Mouse (Mus musculus): ENCODE measurements around the gene Cpox. TPM values are rescaled to one million over a fixed set of nuclear protein-coding genes. Genes with fewer than 3 reads are reported as not detected.

Cpox gene
- total RNA-seq, 2 experiments from 2014 or later = 45.4 to 53.0 TPM

DNA sequence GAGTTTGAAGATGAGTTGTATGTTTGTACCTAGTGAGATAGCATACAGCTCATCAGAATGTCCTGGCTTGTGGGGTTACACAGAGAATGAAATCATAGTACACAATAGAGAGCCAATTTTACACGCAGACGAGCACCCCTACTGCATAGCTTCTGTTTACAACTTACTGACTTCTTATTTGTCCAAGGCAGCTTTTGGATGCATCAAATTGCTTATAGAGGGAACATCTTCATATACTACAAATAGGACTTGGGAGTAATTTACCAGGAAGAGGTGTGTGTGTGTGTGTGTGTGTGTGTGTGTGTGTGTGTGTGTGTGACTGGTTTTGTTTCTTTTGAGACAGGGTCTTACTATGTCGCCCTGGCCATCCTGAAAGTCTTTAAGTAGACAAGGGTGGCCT is 1.5 kb upstream of the Cpox start:
- DNase-seq (ENCODE audit: low spot score in 2 of 2) = no peak

- no peak for DNase-seq (ENCODE audit: low spot score in 2 of 2)
Observed at GRCm38 (mm10) chr16:58669264-58669663, 828 bp upstream of the Cpox start.

DNA sequence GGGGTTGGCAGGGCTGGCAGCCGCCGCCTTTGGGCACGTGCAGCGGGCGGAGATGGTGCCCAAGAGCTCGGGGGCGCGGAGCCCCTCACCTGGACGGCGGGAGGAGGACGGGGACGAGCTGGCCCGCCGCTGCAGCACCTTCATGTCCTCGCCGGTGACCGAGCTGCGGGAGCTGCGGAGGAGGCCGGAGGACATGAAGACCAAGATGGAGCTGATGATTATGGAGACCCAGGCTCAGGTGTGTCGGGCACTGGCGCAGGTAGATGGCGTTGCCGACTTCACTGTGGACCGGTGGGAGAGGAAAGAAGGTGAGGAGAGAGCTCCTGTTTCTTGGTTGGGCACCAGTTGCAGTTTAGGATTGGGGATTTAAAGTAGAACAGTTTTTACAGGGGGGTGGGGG is 551 bp downstream of the Cpox start:
- no peak for DNase-seq (ENCODE audit: low spot score in 2 of 2)

DNA sequence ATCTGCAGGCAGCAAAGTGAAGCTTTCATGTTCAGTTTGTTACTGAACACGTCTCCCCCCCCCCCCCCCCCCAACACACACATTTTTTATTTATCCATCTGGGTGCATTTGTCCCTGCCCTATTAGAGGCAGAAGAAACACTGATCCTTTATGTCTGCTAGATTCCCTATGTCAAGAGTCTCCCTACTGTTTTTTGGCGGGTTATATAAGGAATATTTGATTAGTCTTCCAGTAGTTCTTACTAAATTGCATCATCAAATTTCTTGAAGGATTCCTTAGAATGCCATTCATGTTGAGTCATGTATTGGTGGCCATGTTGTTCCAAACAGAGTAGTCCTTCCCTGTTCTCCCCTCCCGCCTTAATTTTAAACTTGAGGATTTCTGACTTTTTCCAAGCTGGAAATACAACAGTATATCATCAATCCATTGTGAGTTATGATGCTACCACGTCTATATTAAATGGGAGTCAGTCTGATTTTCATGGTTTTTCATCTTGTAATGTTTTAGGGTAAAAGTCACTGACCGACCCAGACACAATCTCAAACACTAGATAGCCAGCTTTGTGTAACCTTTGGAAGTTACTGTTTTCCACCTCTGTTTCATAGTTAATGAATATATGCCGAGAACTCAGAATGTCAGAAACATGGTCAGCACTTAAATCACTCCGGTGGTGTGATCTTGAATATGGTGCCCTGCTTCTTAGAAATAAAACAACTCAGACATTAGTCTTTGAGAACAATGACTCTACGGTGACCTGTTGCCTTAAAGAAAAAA is 1.3 kb downstream of the Cpox start:
- DNase-seq (ENCODE audit: low spot score in 2 of 2) = no peak

- no peak for DNase-seq (ENCODE audit: low spot score in 2 of 2)
Observed at GRCm38 (mm10) chr16:58672396-58672795, 2.3 kb downstream of the Cpox start.

DNA sequence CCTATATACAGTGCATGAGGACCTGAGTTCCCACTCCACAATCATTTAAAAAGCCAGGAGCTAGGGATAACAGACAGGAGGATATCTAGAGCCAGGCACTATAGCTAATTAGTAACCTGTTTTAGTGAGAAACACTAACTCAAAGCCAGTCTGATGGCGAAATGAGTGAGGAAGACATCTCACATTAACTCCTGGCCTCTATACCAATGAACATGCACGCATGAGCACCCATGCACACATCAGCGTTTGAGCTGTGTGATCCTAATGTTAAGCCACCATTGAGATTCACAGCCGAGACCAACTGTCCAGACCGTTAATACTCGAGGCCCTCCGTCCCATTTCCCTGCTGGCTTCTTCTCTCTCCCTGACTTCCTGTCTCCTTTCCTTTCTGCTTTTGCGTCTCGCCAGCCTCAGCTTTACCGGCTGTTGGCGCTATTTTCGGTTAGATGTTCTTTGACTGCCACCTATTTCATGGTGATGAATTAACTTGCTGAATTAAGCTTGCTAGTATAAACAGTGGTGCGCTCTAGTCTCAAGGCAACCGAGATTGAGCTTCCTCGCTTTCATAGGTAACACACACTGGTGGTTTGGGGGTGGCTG is 3.8 kb downstream of the Cpox start:
- DNase-seq (ENCODE audit: low spot score in 2 of 2) = no peak

GRCm38 (mm10) chr16:58675256-58675655 is 5.2 kb downstream of the Cpox start:
- DNase-seq (ENCODE audit: low spot score in 2 of 2) = peak; percentile 45 to 82

- no peak for DNase-seq (ENCODE audit: low spot score in 2 of 2)
Observed at GRCm38 (mm10) chr16:58676156-58676555, 6.1 kb downstream of the Cpox start.

DNA sequence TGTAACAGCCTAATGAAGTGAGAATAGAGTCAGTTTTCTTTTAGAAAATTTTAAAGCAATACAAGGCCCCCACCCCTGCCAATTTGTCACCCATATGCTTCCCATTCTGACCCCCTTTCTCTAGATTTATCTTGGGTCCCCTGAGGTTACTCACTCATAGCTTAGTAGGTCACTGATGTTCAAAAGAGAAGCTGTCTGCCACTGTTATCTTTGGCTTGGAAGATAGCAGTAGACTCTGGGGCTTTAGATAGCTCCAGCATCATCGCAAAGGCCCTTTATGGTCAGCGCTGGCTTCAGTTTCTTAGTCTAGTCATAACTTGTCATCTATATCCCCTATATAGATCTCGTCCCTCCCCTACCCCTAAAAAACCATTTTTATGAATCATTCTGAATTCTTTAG is 6.5 kb downstream of the Cpox start:
- no peak for DNase-seq (ENCODE audit: low spot score in 2 of 2)

DNA sequence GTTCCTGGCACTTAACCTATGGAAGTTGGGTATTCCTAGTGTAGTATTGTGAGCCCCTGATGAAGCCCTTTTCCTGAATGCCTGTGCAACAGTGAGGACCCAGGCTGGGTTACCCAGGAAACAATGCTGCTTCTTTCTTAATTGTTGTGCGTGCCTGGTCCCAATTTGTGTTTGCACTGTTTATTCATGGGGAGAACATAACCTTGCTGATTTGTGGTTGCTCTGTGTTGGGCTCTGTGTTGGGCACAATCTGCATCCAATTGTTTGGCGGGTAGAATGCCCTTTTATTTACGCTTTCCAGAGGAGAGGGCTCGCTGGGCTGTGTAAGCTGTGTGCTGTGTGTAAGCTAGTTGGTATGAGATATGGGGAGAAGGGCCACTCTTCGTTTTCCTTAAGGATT is 7.4 kb downstream of the Cpox start:
- DNase-seq (ENCODE audit: low spot score in 2 of 2) = no peak

- DNase-seq (ENCODE audit: low spot score in 2 of 2) = no peak
Observed at GRCm38 (mm10) chr16:58678660-58679059, 8.6 kb downstream of the Cpox start.

DNA sequence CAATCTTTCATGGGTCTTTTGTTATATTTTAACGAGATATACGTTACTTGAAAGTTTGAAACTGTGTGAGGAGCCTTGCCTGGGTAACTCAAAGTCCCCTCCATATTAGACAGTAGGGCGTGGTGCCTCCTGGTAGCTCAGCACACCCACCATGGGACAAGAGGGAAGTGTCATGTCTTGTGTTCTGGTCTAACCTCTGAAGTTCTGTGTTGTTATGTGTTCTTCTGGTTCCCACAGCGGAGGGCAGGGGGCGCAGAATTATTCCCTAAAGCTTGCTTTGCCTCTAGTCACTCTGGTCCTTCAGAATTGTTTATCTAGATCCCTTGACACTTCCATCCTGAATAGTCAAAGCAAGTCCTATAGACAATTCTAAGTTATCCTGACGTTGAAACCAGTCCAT is 12.0 kb downstream of the Cpox start:
- DNase-seq (ENCODE audit: low spot score in 2 of 2) = no peak

DNA sequence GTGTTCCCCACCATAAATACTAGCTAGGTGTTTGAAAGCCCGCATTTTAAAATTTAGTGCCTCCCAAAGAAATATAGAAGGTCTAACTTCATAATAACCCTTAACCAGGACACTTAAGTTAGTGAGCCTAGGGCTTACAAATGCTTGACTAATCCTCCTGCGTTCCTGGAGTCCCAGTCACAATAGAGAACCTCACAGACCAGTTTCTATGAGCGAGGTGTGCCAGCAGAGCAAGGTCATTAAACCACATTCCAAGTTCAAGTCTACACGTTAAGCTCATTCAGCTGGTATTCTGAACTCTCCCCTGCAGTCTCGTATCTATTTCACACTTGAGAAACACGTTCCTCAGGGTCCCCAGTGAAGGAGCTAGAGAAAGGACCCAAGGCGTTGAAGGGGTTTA is 12.8 kb downstream of the Cpox start:
- DNase-seq (ENCODE audit: low spot score in 2 of 2) = no peak

- DNase-seq (ENCODE audit: low spot score in 2 of 2) = no peak
Observed at GRCm38 (mm10) chr16:58683911-58684310, 13.8 kb downstream of the Cpox start.

- DNase-seq (ENCODE audit: low spot score in 2 of 2) = no peak
Observed at GRCm38 (mm10) chr16:58684537-58684936, 14.4 kb downstream of the Cpox start.

GRCm38 (mm10) chr16:58685548-58686537 is 15.8 kb downstream of the Cpox start:
- no peak for DNase-seq (ENCODE audit: low spot score in 2 of 2)

DNA sequence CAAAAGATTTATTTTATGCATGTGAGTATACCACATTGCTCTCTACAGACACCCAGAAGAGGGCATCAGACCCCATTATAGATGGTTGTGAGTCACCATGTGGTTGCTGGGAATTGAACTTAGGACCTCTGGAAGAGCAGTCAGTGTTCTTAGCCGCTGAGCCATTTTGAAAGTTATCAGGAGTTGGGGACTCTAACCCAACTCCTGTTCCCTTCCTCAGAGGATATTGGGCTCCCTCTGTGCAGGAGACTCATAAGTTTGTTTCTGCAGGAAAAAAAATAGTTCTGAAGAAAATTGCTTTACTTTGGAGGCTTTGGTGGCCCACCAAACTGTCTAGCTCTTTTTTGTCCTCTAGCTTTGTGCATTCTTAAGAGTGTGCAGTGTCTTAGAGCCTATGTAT is 18.4 kb downstream of the Cpox start:
- DNase-seq (ENCODE audit: low spot score in 2 of 2) = no peak

DNA sequence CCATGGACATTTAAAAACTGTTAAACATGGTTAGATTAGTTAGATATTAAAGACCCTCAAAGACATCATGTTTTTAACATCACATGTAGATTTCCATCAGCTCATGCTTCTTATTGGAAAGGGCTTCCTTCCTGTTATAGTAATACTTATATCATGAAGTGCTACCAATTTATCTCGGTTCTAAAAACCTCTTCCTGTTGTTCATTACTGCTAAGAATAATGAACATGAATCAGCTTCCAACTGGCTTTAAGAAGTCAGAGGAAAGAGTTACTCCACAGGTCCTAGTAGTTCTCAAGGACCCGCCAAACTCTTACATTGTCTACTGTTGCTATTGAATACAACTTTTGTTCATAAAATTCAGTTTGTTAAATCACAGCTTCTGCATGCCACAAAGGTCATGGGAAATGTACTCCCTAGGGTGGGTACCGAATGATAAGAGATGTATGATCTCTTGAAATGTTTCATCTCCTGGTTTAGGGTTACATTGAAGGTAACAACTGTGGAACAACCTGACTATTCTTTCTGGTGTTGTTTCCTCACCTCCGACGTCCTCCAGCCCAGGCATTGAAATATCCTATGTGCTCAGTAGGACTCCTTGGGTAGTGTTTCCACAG is 19.6 kb downstream of the Cpox start:
- DNase-seq (ENCODE audit: low spot score in 2 of 2) = no peak

GRCm38 (mm10) chr16:58690322-58690732 is 20.2 kb downstream of the Cpox start:
- DNase-seq (ENCODE audit: low spot score in 2 of 2) = no peak

DNA sequence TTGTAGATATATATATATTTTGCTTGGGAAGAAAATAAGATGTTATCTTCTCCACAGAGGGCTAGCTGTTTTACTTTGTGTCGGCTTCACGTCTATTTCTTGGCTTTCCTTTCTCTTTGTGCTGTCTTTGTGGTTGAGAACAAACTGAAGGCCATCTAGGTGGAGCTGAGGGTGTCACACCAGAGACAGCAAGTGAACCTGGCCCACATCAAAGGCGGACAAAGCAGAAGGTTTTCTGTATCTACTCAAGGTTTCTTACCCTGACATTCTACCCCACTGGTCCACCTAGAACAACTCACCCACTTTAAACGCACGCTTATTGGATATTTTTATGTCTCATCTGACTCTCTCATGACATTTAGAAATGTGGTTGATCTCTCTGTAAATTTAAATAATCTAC is 24.0 kb downstream of the Cpox start:
- no peak for DNase-seq (ENCODE audit: low spot score in 2 of 2)

GRCm38 (mm10) chr16:58696796-58697195 is 26.7 kb downstream of the Cpox start:
- DNase-seq (ENCODE audit: low spot score in 2 of 2) = no peak

All from layer of hippocampus, postnatal 14 days (tissue).